8 mouse cellular contexts compared by ENCODE assay signal in the genomic region with DNA sequence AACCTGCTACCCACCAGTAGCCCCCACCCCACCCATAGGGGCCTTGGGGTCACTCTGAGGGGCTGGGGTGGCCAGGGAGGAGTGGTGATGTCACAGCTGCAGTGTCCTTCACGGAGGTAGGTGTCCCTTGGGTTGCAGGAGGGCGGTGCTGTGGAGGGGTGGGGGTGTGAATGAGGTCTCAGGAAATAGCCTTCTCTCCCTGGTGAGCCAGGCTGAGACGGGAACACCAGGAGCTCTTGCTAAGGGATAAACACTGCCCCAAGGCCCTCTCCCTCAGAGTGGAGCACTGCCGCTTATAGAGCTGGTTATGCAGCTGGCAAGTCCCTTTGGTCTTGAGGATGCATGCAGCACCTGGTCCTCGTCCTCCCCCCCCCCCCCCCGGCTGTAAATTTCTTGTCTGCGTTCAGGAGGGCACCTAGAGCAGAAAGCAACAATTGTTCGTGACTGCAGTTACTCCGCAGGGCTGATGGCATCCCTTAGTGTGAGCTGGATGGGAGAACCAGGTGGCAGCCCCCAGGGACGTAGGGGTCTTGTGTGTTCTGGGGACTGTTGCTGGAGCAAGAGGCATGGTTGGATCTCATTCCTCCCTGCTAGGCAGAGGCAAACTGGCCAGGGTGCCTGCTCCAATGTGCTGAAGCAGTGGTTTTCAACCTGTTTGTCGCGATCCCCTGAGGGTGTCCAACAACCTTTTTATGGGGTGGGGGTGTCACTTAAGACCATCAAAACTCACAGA. TPM values are rescaled to one million over a fixed set of nuclear protein-coding genes. Genes with fewer than 3 reads are reported as not detected.
DNase-seq lines count a peak whose midpoint lies in the region; ATAC-seq and TF ChIP-seq lines count a peak whose summit lies in the region.

No protein-coding gene starts in this region.

- H3K4me1 ChIP-seq in heart, embryonic 11.5 days (ENCODE audit: control insufficient read depth, insufficient read depth, low read length), result peaks cover 73% of the 10 kb centered on the region
- H3K4me1 ChIP-seq in embryonic fibroblast, embryonic 13.5 days (ENCODE audit: control insufficient read depth, insufficient read depth, low read length), result peaks cover 33% of the 10 kb centered on the region
- peaks cover 54% of the 10 kb centered on the region for H3K4me1 ChIP-seq in intestine, embryonic 15.5 days (replicated peaks)
- H3K4me1 ChIP-seq in cerebellum, adult 2 months (ENCODE audit: control insufficient read depth, insufficient read depth, low read length), result peaks cover 11% of the 10 kb centered on the region; the same call in 1 of the 2 replicates

- peak overlapping the region; percentile 64 for H3K9ac ChIP-seq in heart, embryonic 11.5 days (ENCODE audit: low read depth, low read length)
- peak overlapping the region; percentile 5; the same call in 1 of the 2 replicates for H3K9ac ChIP-seq in intestine, embryonic 15.5 days

- no peak for ATAC-seq in heart, embryonic 11.5 days (replicated peaks; ENCODE audit: insufficient number of reproducible peaks, low FRiP score, low TSS enrichment)
- no peak for ATAC-seq in intestine, embryonic 15.5 days

- no peaks in the 10 kb centered on the region for H3K27me3 ChIP-seq in heart, embryonic 11.5 days (ENCODE audit: control insufficient read depth, insufficient read depth, low read length)
- H3K27me3 ChIP-seq in intestine, embryonic 15.5 days (replicated peaks), result no peaks in the 10 kb centered on the region
- H3K27me3 ChIP-seq in cerebellum, adult 2 months (ENCODE audit: control insufficient read depth, insufficient read depth, low read length), result no peaks in the 10 kb centered on the region

- H3K4me3 ChIP-seq in heart, embryonic 11.5 days (ENCODE audit: low read depth, low read length), result peak overlapping the region; percentile 19
- peak overlapping the region; percentile 30 for H3K4me3 ChIP-seq in embryonic fibroblast, embryonic 13.5 days (ENCODE audit: insufficient read depth, low read length)
- H3K4me3 ChIP-seq in intestine, embryonic 15.5 days (replicated peaks), result no peak overlapping the region
- no peak overlapping the region for H3K4me3 ChIP-seq in cerebellum, adult 2 months (replicated peaks; ENCODE audit: insufficient read depth, low read depth, low read length)

- DNase-seq in heart, adult 9 months (ENCODE audit: low spot score in 2 of 2), result no peak
- DNase-seq in neural tube, embryonic 10.5 days (ENCODE audit: extremely low spot score, low spot score), result peak; percentile 39
- no peak for DNase-seq in cerebellum, adult 2 months
- DNase-seq in thymus, postnatal 0 days (ENCODE audit: low spot score), result no peak
- DNase-seq in B cell, adult 2 months, result no peak

- H3K36me3 ChIP-seq in heart, embryonic 11.5 days (ENCODE audit: control insufficient read depth, insufficient read depth, low read length), result peaks cover 12% of the 10 kb centered on the region
- peaks cover 14% of the 10 kb centered on the region for H3K36me3 ChIP-seq in intestine, embryonic 15.5 days

- H3K27ac ChIP-seq in heart, embryonic 11.5 days (ENCODE audit: low read depth, low read length), result peak overlapping the region; percentile 94
- H3K27ac ChIP-seq in embryonic fibroblast, embryonic 13.5 days (ENCODE audit: insufficient read depth, low read length), result peak overlapping the region; percentile 76
- no peak overlapping the region for H3K27ac ChIP-seq in intestine, embryonic 15.5 days
- no peak overlapping the region for H3K27ac ChIP-seq in cerebellum, adult 2 months (ENCODE audit: insufficient read depth, low read length)

- H3K9me3 ChIP-seq in heart, embryonic 11.5 days (replicated peaks; ENCODE audit: control insufficient read depth, low read length), result no peaks in the 10 kb centered on the region
- no peaks in the 10 kb centered on the region for H3K9me3 ChIP-seq in intestine, embryonic 15.5 days

- TF ChIP-seq CTCF in embryonic fibroblast, embryonic 13.5 days (IDR thresholded peaks at IDR 0.05; ENCODE audit: borderline replicate concordance, insufficient read depth, low read length), result no peak
- TF ChIP-seq CTCF in cerebellum, adult 2 months (IDR thresholded peaks at IDR 0.05; ENCODE audit: borderline replicate concordance, insufficient read depth, low read depth, low read length), result no peak

- no peak for TF ChIP-seq POLR2A in embryonic fibroblast, embryonic 13.5 days (IDR thresholded peaks at IDR 0.05; ENCODE audit: low read depth, low read length)
- no peak for TF ChIP-seq POLR2A in cerebellum, adult 2 months (IDR thresholded peaks at IDR 0.05; ENCODE audit: borderline replicate concordance, insufficient read depth, low read length)

- WGBS in heart, embryonic 11.5 days (ENCODE audit: insufficient replicate concordance), result 47% methylated on average over 12 of the region's 12 CpGs
- 45% methylated on average over 12 of the region's 12 CpGs for WGBS in intestine, embryonic 15.5 days
- whole genome bisulfite sequencing in cerebellum, adult 2 months, result 35% methylated on average over 12 of the region's 12 CpGs

- H3K4me2 ChIP-seq in heart, embryonic 11.5 days, result peak overlapping the region; percentile 59
- peak overlapping the region; percentile 55; the same call in 1 of the 2 replicates for H3K4me2 ChIP-seq in intestine, embryonic 15.5 days (replicated peaks)

RNA-seq across cellular contexts. Expression of a gene that starts 7.0 kb away (rescaled TPM):
- 13.5 and 19.1 TPM in 2 replicates for polyA plus RNA-seq in heart, embryonic 11.5 days (2014; fragmentation: Nextera tagmentation; extraction: Ambion mirVana)
- 12.9 and 17.4 TPM in 2 replicates for polyA plus RNA-seq in embryonic fibroblast, embryonic 13.5 days (2011; ENCODE audit: insufficient read length, low read depth, missing spikeins)
- 17.6 and 20.7 TPM in 2 replicates for polyA plus RNA-seq in intestine, embryonic 15.5 days (2015; fragmentation: Nextera tagmentation; extraction: Ambion mirVana)
- 6.8 and 7.8 TPM in 2 replicates for polyA plus RNA-seq in cerebellum, adult 2 months (2012; rRNA removed)
- 39.4 and 40.8 TPM in 2 replicates for polyA plus RNA-seq in thymus, postnatal 0 days (2015; fragmentation: Nextera tagmentation; extraction: Ambion mirVana)

RNA-seq across cellular contexts. Expression of a gene that starts 21.4 kb away (rescaled TPM):
- polyA plus RNA-seq in heart, embryonic 11.5 days (2014; fragmentation: Nextera tagmentation; extraction: Ambion mirVana), result 2.6 and 3.0 TPM in 2 replicates
- polyA plus RNA-seq in embryonic fibroblast, embryonic 13.5 days (2011; ENCODE audit: insufficient read length, low read depth, missing spikeins), result not detected in 2 replicates
- 57.7 and 68.4 TPM in 2 replicates for polyA plus RNA-seq in intestine, embryonic 15.5 days (2015; fragmentation: Nextera tagmentation; extraction: Ambion mirVana)
- 0.54 and 0.71 TPM in 2 replicates for polyA plus RNA-seq in cerebellum, adult 2 months (2012; rRNA removed)
- 1.6 and 2.0 TPM in 2 replicates for polyA plus RNA-seq in thymus, postnatal 0 days (2015; fragmentation: Nextera tagmentation; extraction: Ambion mirVana)

RNA-seq across cellular contexts. Expression of a gene that starts 22.9 kb away (rescaled TPM):
- polyA plus RNA-seq in heart, embryonic 11.5 days (2014; fragmentation: Nextera tagmentation; extraction: Ambion mirVana), result 21.4 and 26.4 TPM in 2 replicates
- polyA plus RNA-seq in embryonic fibroblast, embryonic 13.5 days (2011; ENCODE audit: insufficient read length, low read depth, missing spikeins), result 40.0 and 43.6 TPM in 2 replicates
- polyA plus RNA-seq in intestine, embryonic 15.5 days (2015; fragmentation: Nextera tagmentation; extraction: Ambion mirVana), result 22.2 and 25.4 TPM in 2 replicates
- 64.4 and 70.8 TPM in 2 replicates for polyA plus RNA-seq in cerebellum, adult 2 months (2012; rRNA removed)
- 26.8 and 28.9 TPM in 2 replicates for polyA plus RNA-seq in thymus, postnatal 0 days (2015; fragmentation: Nextera tagmentation; extraction: Ambion mirVana)

RNA-seq across cellular contexts. Expression of a gene that starts 27.9 kb away (rescaled TPM):
- not detected in 2 replicates for polyA plus RNA-seq in heart, embryonic 11.5 days (2014; fragmentation: Nextera tagmentation; extraction: Ambion mirVana)
- polyA plus RNA-seq in embryonic fibroblast, embryonic 13.5 days (2011; ENCODE audit: insufficient read length, low read depth, missing spikeins), result not detected in 2 replicates
- polyA plus RNA-seq in intestine, embryonic 15.5 days (2015; fragmentation: Nextera tagmentation; extraction: Ambion mirVana), result 0.29 TPM in 1 of 2 replicates, not detected in the other
- polyA plus RNA-seq in cerebellum, adult 2 months (2012; rRNA removed), result not detected in 2 replicates
- polyA plus RNA-seq in thymus, postnatal 0 days (2015; fragmentation: Nextera tagmentation; extraction: Ambion mirVana), result not detected in 2 replicates

RNA-seq across cellular contexts. Expression of a gene that starts 28.4 kb away (rescaled TPM):
- 49.6 and 50.1 TPM in 2 replicates for polyA plus RNA-seq in heart, embryonic 11.5 days (2014; fragmentation: Nextera tagmentation; extraction: Ambion mirVana)
- polyA plus RNA-seq in embryonic fibroblast, embryonic 13.5 days (2011; ENCODE audit: insufficient read length, low read depth, missing spikeins), result 15.3 and 15.8 TPM in 2 replicates
- polyA plus RNA-seq in intestine, embryonic 15.5 days (2015; fragmentation: Nextera tagmentation; extraction: Ambion mirVana), result 80.0 and 80.2 TPM in 2 replicates
- 33.9 and 36.3 TPM in 2 replicates for polyA plus RNA-seq in cerebellum, adult 2 months (2012; rRNA removed)
- 91.9 and 93.8 TPM in 2 replicates for polyA plus RNA-seq in thymus, postnatal 0 days (2015; fragmentation: Nextera tagmentation; extraction: Ambion mirVana)

Comparison
In these comparisons a context has a peak if more than half of its experiments do, and no peak if none do; other contexts are left out.
1. H3K27ac ChIP-seq: peak in heart, embryonic 11.5 days (single experiment) and embryonic fibroblast, embryonic 13.5 days (single experiment); none in intestine, embryonic 15.5 days (single experiment) and cerebellum, adult 2 months (single experiment).
2. H3K4me3 ChIP-seq: peak in heart, embryonic 11.5 days (single experiment) and embryonic fibroblast, embryonic 13.5 days (single experiment); none in intestine, embryonic 15.5 days (single experiment) and cerebellum, adult 2 months (single experiment).
3. RNA of a gene that starts 21.4 kb away (polyA plus RNA-seq): 57.7 to 68.4 TPM in intestine, embryonic 15.5 days; 2.6 to 3.0 TPM in heart, embryonic 11.5 days, 1.6 to 2.0 TPM in thymus, postnatal 0 days, not detected in embryonic fibroblast, embryonic 13.5 days and 0.54 to 0.71 TPM in cerebellum, adult 2 months; every median in the first group is over 10 times any median in the second.